Mouse (Mus musculus): Measurements from ENCODE around the gene Josd1.

DNA sequence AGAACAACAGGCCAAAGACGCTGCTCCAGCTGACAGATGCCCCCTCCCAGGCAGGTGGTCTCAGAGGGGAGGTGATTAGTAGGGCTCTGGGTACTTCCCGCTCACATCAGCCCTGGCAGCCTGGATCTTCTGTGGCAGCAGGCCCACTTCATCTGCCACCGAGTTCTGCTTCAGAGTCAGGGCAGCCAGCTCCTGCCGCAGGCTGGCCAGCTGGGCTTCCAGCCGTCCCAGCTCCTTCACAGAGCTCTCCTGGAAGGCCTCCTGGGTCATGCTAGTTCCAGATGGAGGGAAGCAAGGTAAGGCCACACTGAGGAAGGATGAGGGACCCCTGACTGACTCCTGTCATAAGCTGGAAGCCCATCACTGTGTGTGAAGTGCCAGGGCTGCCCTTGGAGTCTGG lies 40.6 kb upstream of the Josd1 start:
- TF ChIP-seq CTCF (IDR thresholded peaks at IDR 0.05; ENCODE audit: low read depth, low read length) (no peak), GATA1 (IDR thresholded peaks at IDR 0.05; ENCODE audit: borderline replicate concordance, low read length) (no peak), POLR2AphosphoS5 (IDR thresholded peaks at IDR 0.05; ENCODE audit: insufficient replicate concordance, low read depth, low read length) (no peak), TAL1 (conservative IDR thresholded peaks at IDR 0.05; ENCODE audit: low read depth, low read length) (no peak)

Measured in G1E (cell line).